Mouse (Mus musculus) testis, postnatal 10 days (tissue): ENCODE measurements at regions not wholly inside any gene's neighbourhood (a gene's known extent, or its start where the extent isn't known, plus 50 kb on each side); places are given as distances from the start of the nearest gene placed in this dataset.
A peak's percentile ranks its signal among the peaks of the same experiment; 100 is the strongest.

Experiments used
- DNase-seq: peaks from one replicate; pipeline ENCODE4 v3.0.0; 2021; ENCODE audit warnings: low spot score

GRCm38 (mm10) chr6:73401059-73401458 is 68.4 kb downstream of the 4931417E11Rik start:
- no peak for DNase-seq

- DNase-seq: no peak
These were observed 80.2 kb downstream of the 4931417E11Rik start for GRCm38 (mm10) chr6:73389301-73389700.

- no peak for DNase-seq
These were observed 83.2 kb downstream of the 4931417E11Rik start for GRCm38 (mm10) chr6:73386261-73386660.

DNA sequence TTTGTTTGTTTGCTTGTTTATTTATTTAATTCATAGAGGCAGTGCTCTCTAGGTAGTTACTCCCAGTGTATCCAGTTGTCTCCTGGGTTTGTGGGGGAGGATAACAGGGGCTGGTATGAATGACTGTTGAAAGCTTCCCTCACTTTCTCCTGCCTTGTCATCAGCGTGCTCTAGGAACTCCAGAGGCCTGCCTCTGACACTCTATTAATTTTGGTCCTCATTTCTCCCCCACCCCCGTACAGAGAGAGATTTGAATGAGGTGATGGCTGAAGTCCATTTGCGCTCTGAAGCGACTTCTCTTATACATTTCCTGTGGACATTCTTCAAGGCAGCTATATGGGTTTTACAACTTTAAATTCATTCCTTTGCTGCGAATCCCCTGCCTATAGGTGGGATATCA is 89.6 kb downstream of the 4931417E11Rik start:
- no peak for DNase-seq

- DNase-seq: no peak
These were observed 91.6 kb downstream of the 4931417E11Rik start for GRCm38 (mm10) chr6:73377884-73378283.

DNA sequence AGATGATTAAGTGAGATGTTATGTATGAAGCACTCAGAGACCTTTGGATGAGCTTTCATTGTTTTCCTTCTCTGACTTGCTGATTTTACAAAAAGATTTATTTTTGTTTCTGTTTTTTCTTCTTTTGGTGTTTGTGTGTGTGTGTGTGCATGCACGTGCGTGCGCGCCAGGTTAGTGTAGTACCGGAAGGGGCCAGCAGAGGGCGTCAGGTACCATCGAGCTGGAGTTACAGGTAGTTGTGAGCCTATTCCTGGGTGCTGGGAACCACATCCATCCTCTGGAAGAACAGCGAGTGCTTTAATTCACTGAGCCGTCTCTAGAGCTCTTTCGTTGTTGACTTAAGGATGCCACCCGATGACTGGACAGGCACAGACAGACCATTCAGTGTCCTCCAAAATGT is 93.2 kb downstream of the 4931417E11Rik start:
- peak; percentile 66 for DNase-seq

DNA sequence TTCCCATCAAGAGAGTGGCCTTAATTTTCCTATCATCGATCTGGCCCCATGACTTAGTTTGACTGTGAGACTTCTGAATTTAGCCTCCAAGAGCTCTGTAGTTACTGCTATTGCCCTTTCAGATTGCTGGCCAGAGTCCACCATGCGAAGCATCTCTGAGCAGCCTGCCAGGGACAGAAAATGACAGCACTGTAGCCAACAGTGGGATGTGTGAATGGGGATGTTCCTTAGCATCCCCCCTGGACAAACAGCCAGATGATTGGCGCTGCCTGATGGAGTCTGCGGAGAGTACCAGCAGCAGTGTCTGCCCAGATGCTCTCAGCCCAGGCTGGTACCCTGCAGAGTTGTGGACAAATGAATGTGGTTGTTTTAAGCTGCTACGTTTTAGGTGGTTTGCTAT is 96.6 kb downstream of the 4931417E11Rik start:
- DNase-seq: no peak

DNA sequence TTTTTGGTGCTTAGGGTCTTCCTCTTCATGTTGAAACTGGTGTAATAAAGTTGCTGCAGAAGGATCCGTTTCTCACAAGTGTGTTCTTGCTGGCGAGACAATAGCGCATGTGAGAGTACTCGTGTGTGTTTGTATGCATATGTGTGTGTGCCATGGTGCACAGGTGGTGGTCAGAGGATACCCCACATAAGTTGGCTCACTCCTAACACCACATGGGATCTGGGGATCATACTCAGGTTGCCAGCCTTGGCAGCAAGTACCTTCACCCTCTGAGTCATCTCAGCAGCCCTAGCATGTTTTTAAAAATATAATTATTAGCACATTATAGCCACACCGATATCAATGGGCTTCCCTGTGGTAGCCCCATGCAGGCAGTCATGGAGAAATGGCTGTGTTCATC is 97.6 kb downstream of the 4931417E11Rik start:
- DNase-seq: no peak

DNA sequence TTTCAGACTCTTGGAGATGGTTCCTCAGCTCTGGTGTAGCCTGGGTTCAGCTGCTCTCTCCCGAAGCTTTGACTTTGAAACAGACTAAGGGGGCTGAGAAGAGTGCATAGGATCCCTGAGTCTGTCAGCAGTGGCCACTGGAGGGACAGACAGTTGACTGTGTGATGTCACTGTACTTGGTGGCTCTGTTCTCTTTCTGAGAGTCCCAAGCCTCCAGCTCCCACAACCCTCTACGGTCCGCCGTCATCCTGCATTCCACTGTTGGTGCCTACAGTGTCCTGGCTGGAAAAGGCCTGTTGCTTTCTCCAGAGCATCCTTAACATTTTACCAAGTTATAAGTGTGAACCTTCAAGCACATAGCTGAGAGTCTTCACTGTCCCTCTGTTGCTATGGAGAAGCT is 98.6 kb downstream of the 4931417E11Rik start:
- DNase-seq: no peak

- no peak for DNase-seq
These were observed 100.7 kb downstream of the 4931417E11Rik start for GRCm38 (mm10) chr6:73368836-73369141.

DNA sequence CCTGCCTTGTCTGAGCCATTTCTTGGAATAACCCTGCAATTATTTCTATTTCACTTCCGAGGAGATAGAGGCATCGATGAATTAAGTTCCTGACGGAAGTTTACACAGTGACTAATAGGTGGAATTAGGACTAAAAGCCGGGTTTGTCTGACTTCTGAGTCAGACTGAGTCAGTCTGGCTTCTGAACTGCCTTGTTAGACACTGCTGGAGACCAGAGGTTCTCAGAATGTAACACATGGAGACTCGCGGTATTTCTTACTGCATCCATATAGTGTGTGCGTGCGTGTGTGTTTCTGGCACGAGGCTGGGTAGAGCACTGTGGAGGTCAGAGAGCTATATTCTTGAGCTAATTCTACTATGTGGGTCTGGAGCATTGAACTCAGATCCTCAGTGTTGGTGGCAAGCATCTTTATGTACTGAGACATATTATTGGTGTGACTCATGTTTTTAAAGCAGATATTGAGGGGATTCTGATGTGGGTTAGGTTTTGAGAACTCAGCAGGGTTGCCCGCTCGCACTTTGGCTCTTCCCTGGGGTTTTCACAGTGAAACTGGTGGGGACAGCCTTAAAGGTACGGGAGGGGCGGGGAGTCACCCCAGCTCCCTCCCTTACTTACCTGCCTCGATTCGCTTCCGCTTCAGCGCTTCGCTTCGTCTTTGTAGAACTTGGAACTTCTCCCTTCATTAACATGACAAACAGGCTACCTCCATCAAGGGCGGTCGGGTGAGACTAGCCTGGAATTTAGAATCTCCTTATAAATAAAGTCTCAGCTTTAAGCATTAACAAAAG is 101.2 kb downstream of the 4931417E11Rik start:
- DNase-seq: no peak

DNA sequence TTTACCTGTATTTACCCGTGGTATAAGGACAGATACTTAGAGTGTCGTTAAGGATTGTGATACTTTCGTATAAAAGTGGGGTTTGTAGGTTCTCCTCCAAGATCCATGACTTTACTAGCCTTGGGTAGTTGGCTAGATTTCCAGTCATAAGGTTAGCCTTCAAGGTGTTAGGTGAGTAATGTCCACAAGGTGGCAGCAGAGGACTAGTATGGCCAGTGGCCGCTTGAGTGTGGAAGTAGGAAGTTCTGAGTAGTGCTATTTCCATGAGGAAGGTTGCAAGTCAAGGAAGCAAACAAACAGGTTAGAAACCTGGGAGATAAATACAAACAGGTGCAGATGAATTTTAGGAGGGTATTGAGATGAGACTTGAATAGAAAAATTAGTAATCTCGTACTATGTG is 101.9 kb downstream of the 4931417E11Rik start:
- peak; percentile 80 for DNase-seq

DNA sequence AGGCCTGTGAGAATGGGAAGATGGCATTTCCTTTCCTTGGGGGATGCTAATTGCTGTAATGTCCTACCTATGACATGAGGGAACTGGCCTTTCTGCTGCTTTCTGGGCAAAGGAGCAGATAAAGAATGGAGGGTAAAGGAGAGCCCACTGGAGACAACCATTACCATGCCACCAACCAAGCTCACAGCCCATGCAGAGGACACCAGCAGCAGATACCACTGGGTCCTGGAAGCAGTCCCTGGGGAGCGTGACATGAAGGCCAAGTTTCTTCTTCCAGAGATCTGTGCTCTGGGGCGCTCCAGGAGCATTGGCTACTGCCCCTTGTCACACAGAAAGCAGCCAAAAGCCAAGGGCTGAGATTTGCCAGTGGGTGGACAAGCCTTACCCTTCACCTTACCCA is 102.8 kb downstream of the 4931417E11Rik start:
- no peak for DNase-seq

- DNase-seq: no peak
These were observed 104.2 kb downstream of the 4931417E11Rik start for GRCm38 (mm10) chr6:73365306-73365705.

- peak; percentile 49 for DNase-seq
These were observed 86.8 kb downstream of the Suclg1 start for GRCm38 (mm10) chr6:73334995-73335394.

- no peak for DNase-seq
These were observed 81.5 kb downstream of the Suclg1 start for GRCm38 (mm10) chr6:73329666-73330065.
